Mouse (Mus musculus): ENCODE results near the gene Rin2.
"Not testable (repeated sequence)": the region's sequence is repeated elsewhere in the genome, so short reads cannot be mapped to it uniquely, and the experiment has no call there.

The Rin2 gene

DNA sequence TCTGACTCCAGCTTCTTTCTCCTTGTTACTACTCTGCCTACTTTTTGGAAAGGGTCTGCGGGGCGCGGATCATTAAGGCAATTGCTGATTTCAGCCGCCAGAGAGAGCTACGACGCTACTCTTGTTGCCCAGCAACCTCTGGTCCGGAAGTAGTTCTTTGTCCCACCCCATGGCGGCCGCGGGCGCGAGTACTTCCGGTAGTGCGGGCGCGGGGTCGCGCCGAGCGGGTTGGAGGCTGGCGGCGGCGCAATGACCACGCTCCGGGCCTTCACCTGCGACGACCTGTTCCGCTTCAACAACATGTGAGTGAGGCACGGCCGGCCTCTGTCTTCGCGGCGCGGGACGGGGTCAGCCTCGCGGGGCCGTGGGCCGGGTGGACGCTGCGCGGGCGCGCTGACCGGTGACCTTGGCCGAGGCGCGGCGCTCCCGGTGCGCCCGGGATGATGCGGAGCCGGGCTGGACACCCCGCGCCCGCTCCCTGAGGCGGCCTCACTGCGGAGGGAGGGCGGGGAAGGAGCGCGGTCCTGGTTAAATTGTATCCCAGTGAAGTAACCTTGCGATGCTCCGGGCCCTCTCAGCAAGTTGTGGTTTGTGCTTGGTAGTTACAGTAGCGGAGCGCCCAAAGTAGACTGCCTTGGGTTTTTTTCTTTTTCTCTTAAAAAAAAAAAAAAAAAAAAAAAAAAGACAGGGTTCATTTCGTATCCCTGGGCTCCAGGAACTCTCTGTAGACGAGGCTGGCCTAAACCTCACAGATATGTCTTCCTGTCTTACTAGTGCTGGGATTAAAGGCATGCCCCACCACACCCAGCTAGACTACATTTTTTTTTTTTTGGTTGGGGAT lies 228.3 kb downstream of the Rin2 start:
- peak; percentile 92 to 95 for DNase-seq

DNA sequence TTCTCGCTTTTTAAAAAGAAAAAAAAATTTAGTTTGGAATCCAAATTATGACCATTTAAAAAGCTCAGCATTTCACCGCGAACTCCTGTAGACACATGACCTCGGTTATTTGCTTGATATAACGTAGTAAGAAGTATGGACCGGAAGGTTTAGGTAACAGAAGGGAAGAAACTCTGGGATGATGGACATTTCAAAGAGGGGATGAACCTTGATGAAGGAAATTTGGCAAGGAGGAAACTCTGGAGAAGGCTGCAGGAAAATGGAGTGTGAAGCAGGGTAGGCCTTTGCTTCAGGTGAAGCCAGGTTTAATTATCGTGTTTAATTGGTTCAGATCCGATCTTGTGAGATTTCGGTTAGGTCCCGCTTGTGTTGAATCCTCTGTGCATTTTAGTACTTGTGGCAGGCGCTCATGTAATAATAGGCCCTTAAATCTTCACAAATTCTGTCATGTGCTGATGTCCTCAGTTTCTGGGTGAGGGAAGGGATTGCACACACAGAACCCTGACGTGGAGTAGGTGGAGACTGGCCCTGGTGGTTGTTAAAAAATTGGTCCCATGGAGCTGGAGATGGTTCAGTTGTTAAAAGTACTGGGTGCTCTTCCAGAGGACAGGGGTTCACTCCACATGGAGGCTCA lies 229.1 kb downstream of the Rin2 start:
- DNase-seq = no peak

DNA sequence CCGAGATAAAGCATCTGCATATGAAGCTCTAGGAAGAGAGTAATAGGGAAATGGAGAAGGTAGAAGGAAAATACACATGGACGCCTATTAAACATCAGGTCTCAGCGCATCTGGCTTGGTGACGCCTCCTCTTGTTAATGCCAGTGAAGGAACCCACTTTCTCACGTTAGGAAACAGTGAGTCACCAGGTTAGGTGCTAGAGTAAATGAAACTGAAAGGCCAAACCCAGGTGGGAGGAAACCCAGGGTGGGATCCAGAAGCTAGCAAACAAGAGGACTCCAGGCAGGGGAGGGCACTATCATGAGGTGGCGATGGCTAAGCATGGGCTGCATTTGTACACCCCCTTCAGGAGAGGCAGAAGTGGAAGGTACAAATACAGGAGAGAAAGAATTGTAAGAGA lies 230.1 kb downstream of the Rin2 start:
- no peak for DNase-seq

DNA sequence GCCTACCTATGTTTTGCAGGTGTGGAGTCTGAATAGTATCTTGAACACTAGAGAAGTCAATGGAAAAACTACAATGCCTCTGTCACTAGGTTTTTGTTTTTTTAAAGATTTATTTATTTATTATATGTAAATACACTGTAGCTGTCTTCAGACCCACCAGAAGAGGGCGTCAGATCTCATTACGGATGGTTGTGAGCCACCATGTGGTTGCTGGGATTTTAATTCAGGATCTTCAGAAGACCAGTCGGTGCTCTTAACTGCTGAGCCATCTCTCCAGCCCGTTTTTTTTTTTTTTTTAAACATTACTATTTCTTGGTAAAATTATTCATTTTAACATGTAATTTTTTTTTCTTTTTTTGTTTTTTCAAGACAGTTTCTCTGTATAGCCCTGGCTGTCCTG lies 230.9 kb downstream of the Rin2 start:
- DNase-seq = not testable (repeated sequence)

DNA sequence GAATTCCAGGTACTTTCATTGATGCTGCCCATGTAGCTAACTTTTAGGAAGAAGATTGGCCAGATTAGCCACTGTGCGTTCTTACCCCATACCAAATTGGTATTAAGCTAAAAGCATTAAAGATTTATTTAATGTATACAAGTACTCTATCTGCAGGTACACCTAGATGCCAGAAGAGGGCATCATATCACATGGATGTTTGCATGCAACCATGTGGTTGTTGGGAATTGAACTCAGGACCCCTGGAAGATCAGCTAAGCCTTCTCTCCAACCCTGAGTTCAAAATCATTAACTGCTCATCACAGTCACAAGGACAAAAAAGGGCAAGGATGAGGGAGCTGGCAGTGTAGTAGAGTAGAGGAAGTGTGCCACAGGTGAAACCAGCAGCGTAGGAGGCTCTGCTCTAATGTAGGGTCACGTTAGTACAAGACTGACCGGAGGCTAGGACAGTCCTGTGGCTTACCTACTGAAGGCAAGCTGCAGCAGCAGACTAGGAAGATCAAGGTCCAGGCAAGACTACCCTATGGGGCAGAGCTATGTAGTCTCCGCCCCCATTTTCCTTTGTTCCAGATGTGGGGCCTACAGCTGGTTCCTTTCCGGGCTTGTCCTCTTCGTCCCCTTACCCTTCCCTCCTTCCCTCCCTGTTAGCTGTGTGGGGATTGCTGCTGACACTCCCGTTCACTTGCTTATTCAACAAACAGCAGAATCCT lies 246.1 kb downstream of the Rin2 start:
- no peak for DNase-seq

DNA sequence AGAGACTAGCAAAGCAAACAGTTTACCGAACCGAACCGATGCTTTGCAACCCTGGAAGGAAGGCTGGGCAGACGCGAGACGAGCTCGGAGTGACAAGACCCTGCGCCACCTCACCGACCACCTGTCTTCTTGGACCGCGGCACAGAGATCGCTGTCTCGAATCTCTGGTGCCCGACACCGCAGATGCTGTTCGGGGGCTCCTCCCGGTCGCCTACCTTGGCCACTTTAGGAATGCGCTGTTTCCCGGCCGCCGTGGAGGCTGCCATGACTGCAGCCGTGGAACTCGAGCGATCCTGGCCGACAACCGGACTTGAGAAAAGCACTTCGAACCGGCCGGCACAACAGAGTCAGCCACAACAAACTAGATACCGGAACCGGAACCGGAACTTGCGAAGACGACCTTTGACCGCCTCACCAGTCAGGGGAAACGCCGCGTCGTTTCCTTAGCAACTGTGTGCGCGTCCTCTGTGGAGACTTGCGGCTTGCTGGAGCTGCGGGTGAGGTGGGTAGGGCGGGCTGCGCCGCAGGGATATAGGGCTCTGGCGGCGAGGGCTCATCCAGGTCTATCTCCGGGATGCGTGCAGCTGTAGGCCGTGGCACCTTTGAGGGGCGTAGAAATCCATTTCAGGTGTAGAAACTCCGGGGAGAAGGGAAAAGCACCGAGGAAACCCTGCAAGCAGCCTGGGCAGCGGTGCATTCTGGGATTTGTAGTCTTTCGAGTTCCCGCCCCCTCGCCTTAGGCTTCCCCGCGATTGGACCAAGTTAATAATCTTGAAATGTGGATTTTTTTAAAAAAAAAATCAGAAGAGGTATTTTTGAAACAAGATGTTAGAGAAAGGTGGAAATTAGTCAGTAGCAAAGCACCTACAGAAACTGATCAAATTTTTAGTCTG lies 259.6 kb downstream of the Rin2 start, which contains the start of the genes Cfap61 and Crnkl1:
Gene Cfap61, plus strand, starts transcription at position 446 of the 893 bp plus-strand sequence.
Gene Crnkl1, minus strand, starts transcription at position 676 of the 893 bp plus-strand sequence.
- DNase-seq = peak; percentile 97

DNA sequence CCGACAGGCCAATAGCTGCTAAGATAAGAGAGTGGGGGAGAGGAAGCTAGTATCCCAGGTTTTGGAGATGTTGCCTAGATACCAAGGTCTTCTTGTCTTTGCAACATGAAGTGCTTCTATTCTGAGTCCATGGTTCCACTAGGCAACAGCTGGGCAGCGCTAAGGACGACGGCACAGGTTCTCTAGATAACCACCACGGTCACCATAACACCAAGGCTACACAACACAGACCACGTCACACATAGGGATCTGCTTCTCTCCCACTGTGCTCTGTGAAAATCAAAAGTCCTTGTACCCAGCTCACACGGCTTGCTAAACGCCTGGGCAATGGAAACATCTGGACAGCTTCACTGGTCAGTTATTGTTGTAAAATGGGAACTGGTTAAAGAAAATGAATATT lies 262.0 kb downstream of the Rin2 start:
- DNase-seq = no peak

Measured in kidney, postnatal 25 days (tissue).